Mouse (Mus musculus) NIH3T3 (cell line): ENCODE measurements around the gene Nectin4.

Source experiments
- DNase-seq: peaks from one replicate; pipeline ENCODE4 v3.0.0-alpha.2; 2012; ENCODE audit warnings: low read depth

Gene Nectin4

DNA sequence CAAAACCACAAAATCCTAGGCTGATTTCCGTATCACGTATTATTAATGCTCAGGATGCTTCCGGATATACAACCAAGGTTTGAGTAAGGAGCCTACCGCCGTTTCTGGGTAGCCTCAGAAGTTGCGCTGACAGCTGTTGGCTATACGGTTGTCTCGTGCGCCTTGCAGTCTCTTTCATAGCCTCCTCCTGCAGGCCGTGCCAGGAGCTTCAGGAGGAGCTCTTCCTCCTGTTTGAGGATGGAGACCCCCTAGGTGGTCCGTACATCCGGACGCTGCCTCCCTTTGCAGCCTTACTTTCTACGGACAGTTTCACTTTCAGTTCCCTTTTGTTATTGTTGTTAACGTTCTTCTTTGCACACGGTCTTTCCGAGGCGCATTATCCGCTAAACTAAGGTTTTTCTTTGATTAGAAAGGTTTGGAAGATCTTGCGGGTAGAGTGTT lies 42.1 kb downstream of the Nectin4 start:
- DNase-seq = peak; percentile 72

GRCm38 (mm10) chr1:171412446-171412845 lies 42.5 kb downstream of the Nectin4 start:
- peak; percentile 66 for DNase-seq

- DNase-seq = no peak
Measured at GRCm38 (mm10) chr1:171413608-171414007, 43.7 kb downstream of the Nectin4 start.

DNA sequence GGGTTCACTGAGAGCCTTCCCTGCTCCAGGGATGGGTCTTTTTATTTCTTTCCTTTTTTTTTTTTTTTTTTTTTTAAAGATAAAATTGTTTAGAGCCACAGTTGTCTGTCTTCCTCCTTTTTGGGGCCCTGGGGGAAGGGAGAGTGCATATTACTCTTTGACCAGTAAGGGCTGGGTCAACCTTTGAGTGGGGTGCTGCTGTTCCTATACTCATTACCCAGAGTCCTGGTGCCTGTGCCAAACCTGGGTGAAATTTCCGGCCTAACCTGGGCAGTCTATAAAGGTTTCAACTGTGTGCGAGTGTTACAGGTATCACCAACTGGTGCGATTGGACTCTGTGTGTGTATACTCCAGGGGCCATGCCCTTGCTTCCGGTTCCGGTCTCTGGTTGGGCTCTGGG lies 48.8 kb downstream of the Nectin4 start, which contains the start of gene Tstd1:
Tstd1 (plus strand) TSS at position 213 of the 400 bp plus-strand sequence.
- no peak for DNase-seq

GRCm38 (mm10) chr1:171419291-171419882 lies 49.5 kb downstream of the Nectin4 start:
- DNase-seq = no peak

DNA sequence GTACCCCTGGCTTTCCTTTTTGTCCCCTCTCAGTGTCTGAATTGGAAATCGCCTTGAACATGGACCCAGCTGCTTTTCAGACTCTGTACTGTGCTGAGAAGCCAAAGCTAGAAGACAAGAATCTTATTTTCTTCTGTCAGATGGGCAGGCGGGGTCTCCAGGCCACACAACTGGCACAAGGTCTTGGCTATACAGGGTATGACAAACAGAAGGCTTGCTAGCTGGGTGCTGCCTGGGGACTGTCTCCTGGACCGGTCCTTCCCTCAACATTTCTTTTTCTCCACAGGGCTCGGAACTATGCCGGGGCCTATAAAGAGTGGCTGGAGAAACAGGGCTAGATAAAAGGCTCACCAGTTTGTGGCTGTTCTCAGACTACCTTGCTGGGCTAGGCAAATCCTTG lies 50.0 kb downstream of the Nectin4 start:
- DNase-seq = no peak

DNA sequence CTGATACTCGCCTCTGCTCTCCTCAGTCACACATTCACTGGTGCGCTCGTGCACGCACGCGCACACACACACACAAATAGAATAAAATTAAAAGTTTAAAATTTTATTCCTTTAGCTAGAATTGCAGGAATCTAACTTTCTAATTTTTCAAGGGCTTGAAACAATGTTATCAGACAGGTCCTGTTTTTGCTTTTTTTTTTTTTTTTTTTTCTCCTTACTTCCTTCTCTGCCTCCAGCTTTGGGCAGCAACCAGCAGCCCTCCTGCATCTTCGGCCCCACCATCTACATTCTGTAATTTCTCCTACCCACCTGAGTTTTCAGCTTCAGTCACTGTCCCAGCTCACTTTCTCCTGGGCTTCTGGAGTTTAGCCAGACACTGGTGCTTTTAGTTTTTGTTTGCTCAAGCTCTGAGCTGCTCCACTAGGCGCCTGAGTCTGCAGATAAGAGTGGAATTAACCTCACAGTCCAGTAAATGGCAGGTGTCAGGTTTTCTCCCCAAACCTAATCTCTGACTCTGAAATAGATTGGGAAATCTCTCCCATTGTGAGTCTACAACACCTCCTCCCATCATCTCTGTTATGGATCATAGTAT lies 52.7 kb downstream of the Nectin4 start:
- no peak for DNase-seq

GRCm38 (mm10) chr1:171424638-171425037 lies 54.7 kb downstream of the Nectin4 start:
- DNase-seq = no peak

GRCm38 (mm10) chr1:171425126-171425525 lies 55.2 kb downstream of the Nectin4 start:
- DNase-seq = peak; percentile 77

GRCm38 (mm10) chr1:171432158-171432557 lies 62.3 kb downstream of the Nectin4 start:
- DNase-seq = no peak

GRCm38 (mm10) chr1:171435288-171435814 lies 65.5 kb downstream of the Nectin4 start:
- no peak for DNase-seq

GRCm38 (mm10) chr1:171435974-171436373 lies 66.1 kb downstream of the Nectin4 start:
- peak; percentile 28 for DNase-seq

- no peak for DNase-seq
Measured at GRCm38 (mm10) chr1:171437264-171438013, 67.5 kb downstream of the Nectin4 start, which contains the start of gene F11r. TSS of gene F11r (plus strand) at chr1:171437535.
